Mouse (Mus musculus): Measurements from ENCODE around the gene Srcap. TPM values are rescaled to one million over a fixed set of nuclear protein-coding genes. Genes with fewer than 3 reads are reported as not detected.

The Srcap gene
- polyA plus RNA-seq (2017; shearing (Covaris generic)): 10 to 100 TPM; 50.5 to 51.8 TPM

GRCm38 (mm10) chr7:127511808-127512230 is at the start of gene Srcap:
Gene Srcap, plus strand, starts transcription at chr7:127511983.

DNA sequence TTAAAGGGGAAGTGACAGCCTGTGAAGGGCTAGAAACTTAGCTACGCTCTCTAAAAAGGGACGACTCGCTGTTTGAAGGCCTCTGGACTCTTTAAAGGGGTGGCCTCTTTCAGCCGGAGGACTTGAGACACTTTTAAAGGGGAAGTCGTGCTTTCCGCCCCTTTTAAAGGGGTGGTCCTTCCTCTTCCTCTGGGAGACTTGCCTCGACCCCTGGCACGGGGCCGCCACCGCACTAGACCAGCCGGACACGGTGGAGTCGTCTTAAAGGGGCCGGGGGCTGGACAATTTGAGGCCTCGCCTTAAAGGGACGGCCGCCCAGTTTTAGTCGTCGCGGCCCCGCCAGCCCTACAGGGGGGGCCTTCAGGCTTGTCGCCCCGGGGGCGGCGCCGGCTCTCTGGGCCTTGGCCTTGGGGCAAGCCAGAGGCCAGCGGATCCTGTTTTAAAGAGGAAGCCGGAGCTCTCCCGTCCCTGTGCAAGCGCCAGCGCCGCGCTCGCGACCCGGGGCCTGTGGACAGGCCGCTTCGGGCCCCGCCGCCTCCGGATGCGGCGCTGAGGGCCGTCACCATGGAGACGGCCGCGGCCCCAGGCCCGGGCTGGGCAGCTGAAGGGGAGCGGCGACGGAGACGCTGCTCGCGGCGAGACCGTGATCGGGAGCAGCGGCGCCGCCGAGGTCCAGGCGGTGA is 33.0 kb upstream of the Srcap start, which contains the start of gene Fbrs:
Gene Fbrs (plus strand): TSS at position 565 of the 683 bp plus-strand sequence.

DNA sequence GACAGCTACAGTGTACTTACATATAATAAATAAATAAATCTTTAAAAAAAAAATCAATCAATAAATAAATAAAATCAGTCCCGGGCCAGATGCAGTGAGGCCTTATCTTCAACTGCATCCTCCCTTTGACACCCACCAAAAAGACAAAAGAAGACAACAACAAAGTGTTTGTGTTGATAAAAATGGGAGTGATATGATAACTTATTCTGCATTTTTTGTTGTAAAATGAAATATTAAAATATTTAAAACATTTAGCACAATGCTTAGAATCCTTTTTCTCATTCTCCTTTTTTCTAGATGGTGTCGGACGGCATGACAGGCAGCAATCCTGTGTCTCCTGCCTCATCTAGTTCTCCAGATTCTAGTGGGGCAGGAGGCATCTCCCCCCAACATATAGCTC is 7.5 kb downstream of the Srcap start, which contains the start of gene Gm42715:
Gene Gm42715 (plus strand): TSS at position 301 of the 400 bp plus-strand sequence.

GRCm38 (mm10) chr7:127561340-127561858 is 49.6 kb downstream of the Srcap start, which contains the start of gene Tmem265:
Gene Tmem265, plus strand, starts transcription at chr7:127561390.

DNA sequence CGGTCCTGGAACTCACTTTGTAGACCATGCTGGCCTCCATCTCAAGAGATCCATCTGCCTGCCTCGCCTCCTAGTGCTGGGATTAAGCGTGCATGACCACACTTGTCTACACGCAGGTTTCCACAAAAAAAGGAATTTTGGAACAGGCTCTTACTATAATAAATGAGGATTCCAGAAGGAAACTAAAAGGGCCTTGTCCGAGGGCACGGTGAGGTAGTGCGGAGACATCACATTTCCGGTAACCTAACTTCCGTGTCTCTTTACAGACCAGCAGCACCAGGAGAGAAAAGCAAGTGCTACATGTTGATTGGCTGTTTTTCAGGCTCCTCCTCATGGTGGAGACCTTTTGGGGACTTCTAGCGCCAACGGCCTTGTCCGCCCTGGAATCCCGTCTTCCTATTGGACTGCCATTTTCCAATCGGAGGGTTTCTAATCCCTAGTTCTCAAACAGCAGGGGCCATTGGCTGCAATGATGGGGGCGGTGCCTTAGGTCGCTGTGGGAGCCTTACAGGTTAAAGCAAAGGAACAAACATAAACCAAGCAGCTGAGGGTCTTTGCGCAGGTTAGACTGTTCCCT is 61.2 kb downstream of the Srcap start, which contains the start of gene Phkg2:
Gene Phkg2 (plus strand): TSS at position 446 of the 577 bp plus-strand sequence.

DNA sequence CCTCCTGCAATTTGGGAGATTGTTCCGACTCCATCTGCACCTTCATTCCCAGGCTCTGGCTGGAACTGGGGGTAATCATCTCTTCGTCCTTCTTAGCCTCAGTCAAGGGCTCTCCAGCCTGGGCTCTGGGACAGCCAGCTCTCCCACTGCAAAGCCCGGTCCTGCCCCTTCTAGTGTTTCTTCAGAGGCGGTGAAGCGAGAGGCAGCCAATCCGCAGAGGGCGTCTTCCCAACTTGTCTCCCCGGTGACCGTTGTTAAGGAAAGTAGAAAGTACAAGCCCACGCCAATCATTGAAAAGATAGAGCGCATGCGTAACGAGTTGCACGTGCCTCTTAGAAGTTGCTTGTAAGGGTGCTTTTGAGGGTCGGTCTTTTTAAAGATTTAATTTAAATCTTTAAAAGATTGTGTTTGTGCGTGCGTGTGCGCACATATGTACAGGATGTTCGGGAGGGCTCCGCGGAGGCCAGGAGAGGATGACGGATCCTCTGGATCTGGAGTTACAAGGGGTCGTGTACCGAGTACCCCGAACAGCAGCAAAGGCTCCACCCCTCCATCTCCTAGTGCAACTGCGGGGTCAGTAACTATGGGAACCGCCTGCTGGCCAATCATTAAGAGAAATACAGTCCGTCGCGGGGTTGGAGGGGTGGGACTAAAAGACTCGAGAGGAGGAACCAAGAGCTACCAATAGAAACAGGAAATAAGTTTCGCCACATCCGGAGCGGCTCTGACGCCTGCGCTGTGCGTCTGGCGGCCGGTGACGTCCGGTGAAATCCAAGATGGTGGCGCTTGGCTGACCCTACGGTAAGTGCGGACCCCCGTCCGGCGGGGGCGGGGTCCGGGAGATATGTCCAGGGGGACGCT is 76.5 kb downstream of the Srcap start, which contains the start of the genes Ccdc189 and Rnf40:
Gene Ccdc189 (minus strand): TSS at position 585 of the 861 bp plus-strand sequence.
Gene Rnf40 (plus strand): TSS at position 757 of the 861 bp plus-strand sequence.

Other genes with a start within 250 kb of the Srcap start
- gene Sephs2, start 237.9 kb upstream of the Srcap start, polyA plus RNA-seq (2017; shearing (Covaris generic)): 10 to 100 TPM; 39.0 to 51.9 TPM
- 100 to 1,000 TPM; 211 to 250 TPM for gene Itgal, start 215.7 kb upstream of the Srcap start, polyA plus RNA-seq (2017; shearing (Covaris generic))
- gene Zfp768, start 166.4 kb upstream of the Srcap start, polyA plus RNA-seq (2017; shearing (Covaris generic)): under 1 TPM in 1 of 2 experiments, not detected in 1; 0.76 TPM
- 10 to 100 TPM; 16.2 to 23.4 TPM for gene Zfp747, start 135.9 kb upstream of the Srcap start, polyA plus RNA-seq (2017; shearing (Covaris generic))
- 1 to 10 TPM; 6.8 to 7.3 TPM for gene 9130019O22Rik, start 124.8 kb upstream of the Srcap start, polyA plus RNA-seq (2017; shearing (Covaris generic))
- gene E430018J23Rik, start 118.4 kb upstream of the Srcap start, polyA plus RNA-seq (2017; shearing (Covaris generic)): 1 to 10 TPM; 7.3 to 7.4 TPM
- 10 to 100 TPM in 1 of 2 experiments, 1 to 10 TPM in 1; 8.4 to 11.7 TPM for gene Zfp764, start 105.2 kb upstream of the Srcap start, polyA plus RNA-seq (2017; shearing (Covaris generic))
- 10 to 100 TPM; 32.1 to 53.1 TPM for gene Zfp688, start 89.9 kb upstream of the Srcap start, polyA plus RNA-seq (2017; shearing (Covaris generic))
- gene Zfp689, start 62.8 kb upstream of the Srcap start, polyA plus RNA-seq (2017; shearing (Covaris generic)): 1 to 10 TPM; 6.9 to 7.4 TPM
- 100 to 1,000 TPM; 113 to 128 TPM for gene Prr14, start 52.4 kb upstream of the Srcap start, polyA plus RNA-seq (2017; shearing (Covaris generic))
- 10 to 100 TPM; 19.8 to 25.7 TPM for gene Fbrs, start 32.8 kb upstream of the Srcap start, polyA plus RNA-seq (2017; shearing (Covaris generic))
- 1 to 10 TPM; 5.9 to 7.6 TPM for gene Gm42715, start 7.6 kb downstream of the Srcap start, polyA plus RNA-seq (2017; shearing (Covaris generic))
- gene Tmem265, start 49.4 kb downstream of the Srcap start, polyA plus RNA-seq (2017; shearing (Covaris generic)): 10 to 100 TPM; 12.1 to 19.3 TPM
- gene Phkg2, start 61.4 kb downstream of the Srcap start, polyA plus RNA-seq (2017; shearing (Covaris generic)): 100 to 1,000 TPM; 109 to 114 TPM
- gene Ccdc189, start 76.6 kb downstream of the Srcap start, polyA plus RNA-seq (2017; shearing (Covaris generic)): 1 to 10 TPM in 1 of 2 experiments, under 1 TPM in 1; 0.23 to 1.2 TPM
- 100 to 1,000 TPM in 1 of 2 experiments, 10 to 100 TPM in 1; 62.0 to 103 TPM for gene Rnf40, start 76.8 kb downstream of the Srcap start, polyA plus RNA-seq (2017; shearing (Covaris generic))
- gene Zfp629, start 103.8 kb downstream of the Srcap start, polyA plus RNA-seq (2017; shearing (Covaris generic)): under 1 TPM; 0.49 to 0.92 TPM
- gene Bcl7c, start 196.9 kb downstream of the Srcap start, polyA plus RNA-seq (2017; shearing (Covaris generic)): 10 to 100 TPM; 71.9 to 74.6 TPM
- not detected for gene Ctf1, start 200.8 kb downstream of the Srcap start, polyA plus RNA-seq (2017; shearing (Covaris generic))
- not detected for gene Ctf2, start 220.2 kb downstream of the Srcap start, polyA plus RNA-seq (2017; shearing (Covaris generic))
- 1 to 10 TPM in 1 of 2 experiments, under 1 TPM in 1; 0.74 to 1.4 TPM for gene Fbxl19, start 232.6 kb downstream of the Srcap start, polyA plus RNA-seq (2017; shearing (Covaris generic))